In genomic region chr2:152739031-152739841, GRCm38 (mm10) we compare ENCODE assay signal across 7 mouse cellular contexts. TPM values are rescaled to one million over a fixed set of nuclear protein-coding genes. Genes with fewer than 3 reads are reported as not detected.
DNase-seq lines count a peak whose midpoint lies in the region; ATAC-seq and TF ChIP-seq lines count a peak whose summit lies in the region.

No protein-coding gene starts in this region.

- H3K27me3 ChIP-seq in forebrain, embryonic 10.5 days (ENCODE audit: poor library complexity, severe bottlenecking): peaks cover 47% of the 10 kb centered on the region
- peaks cover 3% of the 10 kb centered on the region for H3K27me3 ChIP-seq in megakaryocyte, embryonic 14.5 days (replicated peaks)
- H3K27me3 ChIP-seq in stomach, embryonic 16.5 days (ENCODE audit: control insufficient read depth, insufficient read depth, low read length): no peaks in the 10 kb centered on the region

- no peak for DNase-seq in ES-E14 (ENCODE audit: low read depth, low spot score)
- peak; percentile 49 to 67 for DNase-seq in adrenal gland, adult 18-20 months (ENCODE audit: low spot score in 2 of 2)
- peak; percentile 70 for DNase-seq in forebrain, embryonic 10.5 days (ENCODE audit: extremely low spot score, low spot score)
- peak; percentile 85 to 86 for DNase-seq in heart, postnatal 10 days
- DNase-seq in kidney, postnatal 4 days: peak; percentile 88 to 92

- peaks cover 17 to 33% of the 10 kb centered on the region in 2 experiments for H3K4me1 ChIP-seq in ES-E14 (ENCODE audit: control insufficient read depth in 2 of 2, insufficient read depth in 2 of 2, low read length in 2 of 2, poor library complexity in 1 of 2)
- peaks cover 80% of the 10 kb centered on the region for H3K4me1 ChIP-seq in forebrain, embryonic 10.5 days
- H3K4me1 ChIP-seq in megakaryocyte, embryonic 14.5 days: peaks cover 92% of the 10 kb centered on the region
- peaks cover 48% of the 10 kb centered on the region for H3K4me1 ChIP-seq in stomach, embryonic 16.5 days (ENCODE audit: control insufficient read depth, insufficient read depth, low read length)

- in situ Hi-C loops in ES-E14 (cut with MboI; ENCODE audit: low sequenced_read_pairs in 2 of 2, unreplicated experiment in 2 of 2): loop anchor here in 1 of 2 experiments (5.0 kb wide), 1 partner anchor 37 kb away; no protein-coding TSS in a partner anchor

- H3K9me3 ChIP-seq in ES-E14 (ENCODE audit: control insufficient read depth, insufficient read depth, low read depth, low read length): no peaks in the 10 kb centered on the region
- no peaks in the 10 kb centered on the region for H3K9me3 ChIP-seq in forebrain, embryonic 10.5 days
- no peaks in the 10 kb centered on the region for H3K9me3 ChIP-seq in megakaryocyte, embryonic 14.5 days
- no peaks in the 10 kb centered on the region for H3K9me3 ChIP-seq in stomach, embryonic 16.5 days (replicated peaks; ENCODE audit: control insufficient read depth, low read length)

- no peak overlapping the region for H3K27ac ChIP-seq in ES-E14 (ENCODE audit: insufficient read depth, low read depth, low read length, poor library complexity, severe bottlenecking)
- H3K27ac ChIP-seq in forebrain, embryonic 10.5 days: peak overlapping the region; percentile 92
- H3K27ac ChIP-seq in stomach, embryonic 16.5 days (ENCODE audit: low read length): peak overlapping the region; percentile 97

- peak overlapping the region; percentile 89 for H3K4me2 ChIP-seq in stomach, embryonic 16.5 days (ENCODE audit: low read depth, low read length)

- peak overlapping the region; percentile 51; the same call in 1 of the 2 replicates for H3K9ac ChIP-seq in ES-E14 (ENCODE audit: insufficient read depth, low read depth, low read length, poor library complexity, severe bottlenecking)
- H3K9ac ChIP-seq in stomach, embryonic 16.5 days (ENCODE audit: low read length): peak overlapping the region; percentile 89

- H3K36me3 ChIP-seq in ES-E14 (ENCODE audit: control insufficient read depth, insufficient read depth, low read length, poor library complexity, severe bottlenecking): no peaks in the 10 kb centered on the region
- no peaks in the 10 kb centered on the region for H3K36me3 ChIP-seq in forebrain, embryonic 10.5 days (replicated peaks)
- H3K36me3 ChIP-seq in megakaryocyte, embryonic 14.5 days (replicated peaks; ENCODE audit: low read length): no peaks in the 10 kb centered on the region
- no peaks in the 10 kb centered on the region for H3K36me3 ChIP-seq in stomach, embryonic 16.5 days (ENCODE audit: control insufficient read depth, insufficient read depth, low read length)

- intact Hi-C loops in heart, postnatal 10 days (cut with DNase I): loop anchor here (1.0 kb wide), 1 partner anchor 32 kb away; no protein-coding TSS in a partner anchor

- WGBS in forebrain, embryonic 10.5 days: 1% methylated on average over 34 of the region's 36 CpGs
- under 1% methylated on average over 35 of the region's 36 CpGs for WGBS in stomach, embryonic 16.5 days

- ATAC-seq in stomach, embryonic 16.5 days (ENCODE audit: insufficient read depth, low FRiP score): peak; percentile 68

- H3K4me3 ChIP-seq in ES-E14 (ENCODE audit: insufficient read depth in 1 of 2, low read depth in 1 of 2, low read length in 2 of 2, poor library complexity in 1 of 2, severe bottlenecking in 1 of 2): peak overlapping the region; percentile 36 to 56
- H3K4me3 ChIP-seq in forebrain, embryonic 10.5 days: peak overlapping the region; percentile 75
- peak overlapping the region; percentile 91 for H3K4me3 ChIP-seq in megakaryocyte, embryonic 14.5 days (replicated peaks)
- peak overlapping the region; percentile 67 for H3K4me3 ChIP-seq in stomach, embryonic 16.5 days (replicated peaks; ENCODE audit: low read length)

TF ChIP-seq in ES-E14, 5 proteins besides CTCF, POLR2A, EP300 and RAD21:
- TF ChIP-seq ZC3H11A (IDR thresholded peaks at IDR 0.05; ENCODE audit: borderline replicate concordance, low read depth, low read length) (no peak), MAFK (IDR thresholded peaks at IDR 0.05; ENCODE audit: insufficient read depth, low read depth, low read length) (no peak)

RNA-seq across cellular contexts. Expression of gene Id1, which starts 3.2 kb away (rescaled TPM):
- 74.5 and 122 TPM in 2 replicates for total RNA-seq in ES-E14 (2012; rRNA removed)
- total RNA-seq in adrenal gland, adult 18-20 months (2021): 10 to 100 TPM; 51.8 to 93.4 TPM
- polyA plus RNA-seq in forebrain, embryonic 10.5 days (2016; fragmentation: Nextera tagmentation; extraction: Ambion mirVana): 57.5 and 61.1 TPM in 2 replicates
- total RNA-seq in heart, postnatal 10 days (2021): 10 to 100 TPM; 72.9 to 84.2 TPM
- polyA plus RNA-seq in megakaryocyte, embryonic 14.5 days (2012; ENCODE audit: insufficient read depth, low replicate concordance): 9.3 and 45.9 TPM in 2 replicates
- 125 and 145 TPM in 2 replicates for polyA plus RNA-seq in stomach, embryonic 16.5 days (2015; fragmentation: Nextera tagmentation; extraction: Ambion mirVana)

RNA-seq across cellular contexts. Expression of gene Cox4i2, which starts 14.7 kb away (rescaled TPM):
- total RNA-seq in ES-E14 (2012; rRNA removed): 1.7 and 2.3 TPM in 2 replicates
- 1 to 10 TPM; 2.5 to 3.8 TPM for total RNA-seq in adrenal gland, adult 18-20 months (2021)
- 3.0 and 4.2 TPM in 2 replicates for polyA plus RNA-seq in forebrain, embryonic 10.5 days (2016; fragmentation: Nextera tagmentation; extraction: Ambion mirVana)
- 10 to 100 TPM; 17.9 to 22.4 TPM for total RNA-seq in heart, postnatal 10 days (2021)
- polyA plus RNA-seq in megakaryocyte, embryonic 14.5 days (2012; ENCODE audit: insufficient read depth, low replicate concordance): 2.8 TPM in 1 of 2 replicates, not detected in the other
- polyA plus RNA-seq in stomach, embryonic 16.5 days (2015; fragmentation: Nextera tagmentation; extraction: Ambion mirVana): 21.3 and 23.9 TPM in 2 replicates

RNA-seq across cellular contexts. Expression of gene Mcts2, which starts 52.4 kb away (rescaled TPM):
- 39.3 and 87.4 TPM in 2 replicates for total RNA-seq in ES-E14 (2012; rRNA removed)
- total RNA-seq in adrenal gland, adult 18-20 months (2021): 10 to 100 TPM; 23.5 to 25.8 TPM
- 39.1 and 40.3 TPM in 2 replicates for polyA plus RNA-seq in forebrain, embryonic 10.5 days (2016; fragmentation: Nextera tagmentation; extraction: Ambion mirVana)
- 10 to 100 TPM; 17.8 to 19.1 TPM for total RNA-seq in heart, postnatal 10 days (2021)
- polyA plus RNA-seq in megakaryocyte, embryonic 14.5 days (2012; ENCODE audit: insufficient read depth, low replicate concordance): not detected in 2 replicates
- 24.0 and 25.2 TPM in 2 replicates for polyA plus RNA-seq in stomach, embryonic 16.5 days (2015; fragmentation: Nextera tagmentation; extraction: Ambion mirVana)
